Mouse (Mus musculus) right cerebral cortex, adult 2 months (tissue): ENCODE data around the gene Dnaja4.
A peak's percentile ranks its signal among the peaks of the same experiment; 100 is the strongest.
"Not testable (repeated sequence)": the region's sequence is repeated elsewhere in the genome, so short reads cannot be mapped to it uniquely, and the experiment has no call there.

ENCODE experiments used
- DNase-seq, 2 experiments: peaks; one replicate each; pipeline ENCODE4 v3.0.0; 2021 to 2022; ENCODE audit warnings: low spot score in 2 of 2

The Dnaja4 gene

GRCm38 (mm10) chr9:54698318-54699086, at the start of gene Dnaja4:
Gene Dnaja4 (plus strand): TSS chr9:54698873.
- DNase-seq: no peak

GRCm38 (mm10) chr9:54649360-54649759, 49.3 kb upstream of the Dnaja4 start:
- no peak for DNase-seq

- DNase-seq: no peak
Observed at GRCm38 (mm10) chr9:54652778-54653177, 45.9 kb upstream of the Dnaja4 start.

- DNase-seq: no peak
Observed at GRCm38 (mm10) chr9:54655846-54656245, 42.8 kb upstream of the Dnaja4 start.

- no peak for DNase-seq
Observed at GRCm38 (mm10) chr9:54656402-54656801, 42.3 kb upstream of the Dnaja4 start.

GRCm38 (mm10) chr9:54658773-54659172, 39.9 kb upstream of the Dnaja4 start:
- DNase-seq: no peak

- DNase-seq: no peak
Observed at GRCm38 (mm10) chr9:54661605-54662377, 36.9 kb upstream of the Dnaja4 start, which contains the start of gene Acsbg1. Gene Acsbg1 (minus strand): TSS chr9:54661870.

- DNase-seq: no peak
Observed at GRCm38 (mm10) chr9:54664358-54664757, 34.3 kb upstream of the Dnaja4 start.

GRCm38 (mm10) chr9:54666116-54666515, 32.6 kb upstream of the Dnaja4 start:
- DNase-seq: no peak

- DNase-seq: peak; percentile 37 to 47
Observed at GRCm38 (mm10) chr9:54668455-54668854, 30.2 kb upstream of the Dnaja4 start.

GRCm38 (mm10) chr9:54671962-54672361, 26.7 kb upstream of the Dnaja4 start:
- DNase-seq: no peak

- DNase-seq: no peak
Observed at GRCm38 (mm10) chr9:54673887-54674286, 24.8 kb upstream of the Dnaja4 start.

GRCm38 (mm10) chr9:54676531-54676986, 22.1 kb upstream of the Dnaja4 start:
- DNase-seq: peak; percentile 83 to 85

GRCm38 (mm10) chr9:54682846-54683245, 15.8 kb upstream of the Dnaja4 start:
- no peak for DNase-seq

- no peak for DNase-seq
Observed at GRCm38 (mm10) chr9:54683814-54684605, 14.7 kb upstream of the Dnaja4 start.

GRCm38 (mm10) chr9:54687246-54688236, 11.1 kb upstream of the Dnaja4 start:
- DNase-seq: no peak

GRCm38 (mm10) chr9:54689446-54689845, 9.2 kb upstream of the Dnaja4 start:
- DNase-seq: no peak

- DNase-seq: not testable (repeated sequence)
Observed at GRCm38 (mm10) chr9:54690697-54691096, 8.0 kb upstream of the Dnaja4 start.

- peak in 1 of 2 experiments; percentile 34 for DNase-seq
Observed at GRCm38 (mm10) chr9:54691241-54691805, 7.3 kb upstream of the Dnaja4 start.

- no peak for DNase-seq
Observed at GRCm38 (mm10) chr9:54699087-54699344, 343 bp downstream of the Dnaja4 start.
